Mouse (Mus musculus): ENCODE results near the gene D330045A20Rik. TPM values are rescaled to one million over a fixed set of nuclear protein-coding genes. Genes with fewer than 3 reads are reported as not detected.

D330045A20Rik gene
- polyA plus RNA-seq, 1 experiment from 2014 or later: 1.7 TPM

GRCm38 (mm10) chrX:139537641-139538397 lies 57.7 kb downstream of the D330045A20Rik start:
- Histone ChIP-seq H3K9me3 (ENCODE audit: low read depth, low read length) (no peaks in the 10 kb centered on the region), H3K36me3 (ENCODE audit: insufficient read depth) (no peaks in the 10 kb centered on the region), H3K4me1 (ENCODE audit: insufficient read depth) (no peaks in the 10 kb centered on the region), H3K27me3 (ENCODE audit: insufficient read depth, low read length) (no peaks in the 10 kb centered on the region), H3K4me3 (ENCODE audit: low read depth, low read length) (no peak overlapping the region), H3K27ac (ENCODE audit: low read depth) (no peak overlapping the region), H3K4me2 (no peak overlapping the region), H3K9ac (no peak overlapping the region)
- DNase-seq (no peak), ATAC-seq (ENCODE audit: insufficient read depth) (no peak)
- 78% methylated on average over 5 of the region's 5 CpGs for WGBS
- TF ChIP-seq CTCF (IDR thresholded peaks at IDR 0.05; ENCODE audit: low read depth): no peak

- DNase-seq: no peak
- 50% methylated on average over 7 of the region's 7 CpGs for WGBS
- no peak for TF ChIP-seq CTCF (IDR thresholded peaks at IDR 0.05; ENCODE audit: low read depth)
Observed at GRCm38 (mm10) chrX:139543726-139544125, 63.6 kb downstream of the D330045A20Rik start.

GRCm38 (mm10) chrX:139550456-139550855 lies 70.3 kb downstream of the D330045A20Rik start:
- Histone ChIP-seq H3K9me3 (ENCODE audit: low read depth, low read length) (no peaks in the 10 kb centered on the region), H3K4me1 (ENCODE audit: insufficient read depth) (no peaks in the 10 kb centered on the region), H3K9ac (no peak overlapping the region), H3K36me3 (ENCODE audit: insufficient read depth) (no peaks in the 10 kb centered on the region), H3K4me3 (ENCODE audit: low read depth, low read length) (no peak overlapping the region), H3K27me3 (ENCODE audit: insufficient read depth, low read length) (no peaks in the 10 kb centered on the region), H3K4me2 (no peak overlapping the region), H3K27ac (ENCODE audit: low read depth) (no peak overlapping the region)
- ATAC-seq (ENCODE audit: insufficient read depth) (no peak), DNase-seq (peak; percentile 3)
- WGBS: 68% methylated on average over 5 of the region's 5 CpGs
- TF ChIP-seq CTCF (IDR thresholded peaks at IDR 0.05; ENCODE audit: low read depth): no peak

More at GRCm38 (mm10) chrX:139543726-139544125, 63.6 kb downstream of the D330045A20Rik start:
- Histone ChIP-seq H3K4me1 (ENCODE audit: insufficient read depth) (no peaks in the 10 kb centered on the region), H3K27me3 (ENCODE audit: insufficient read depth, low read length) (no peaks in the 10 kb centered on the region), H3K9me3 (ENCODE audit: low read depth, low read length) (no peaks in the 10 kb centered on the region), H3K4me2 (no peak overlapping the region), H3K9ac (no peak overlapping the region), H3K27ac (ENCODE audit: low read depth) (no peak overlapping the region), H3K36me3 (ENCODE audit: insufficient read depth) (no peaks in the 10 kb centered on the region), H3K4me3 (ENCODE audit: low read depth, low read length) (no peak overlapping the region)
- ATAC-seq (ENCODE audit: insufficient read depth): no peak

- Histone ChIP-seq H3K9ac (no peak overlapping the region), H3K4me1 (ENCODE audit: insufficient read depth) (no peaks in the 10 kb centered on the region), H3K4me2 (no peak overlapping the region), H3K36me3 (ENCODE audit: insufficient read depth) (no peaks in the 10 kb centered on the region), H3K4me3 (ENCODE audit: low read depth, low read length) (no peak overlapping the region), H3K27me3 (ENCODE audit: insufficient read depth, low read length) (no peaks in the 10 kb centered on the region), H3K27ac (ENCODE audit: low read depth) (no peak overlapping the region), H3K9me3 (ENCODE audit: low read depth, low read length) (no peaks in the 10 kb centered on the region)
- WGBS: 83% methylated on average over 2 of the region's 2 CpGs
- DNase-seq (no peak), ATAC-seq (ENCODE audit: insufficient read depth) (no peak)
- TF ChIP-seq CTCF (IDR thresholded peaks at IDR 0.05; ENCODE audit: low read depth): no peak
Observed at GRCm38 (mm10) chrX:139552090-139552489, 71.9 kb downstream of the D330045A20Rik start.

GRCm38 (mm10) chrX:139562255-139562924 lies 82.2 kb downstream of the D330045A20Rik start:
- DNase-seq: no peak
- Histone ChIP-seq H3K36me3 (ENCODE audit: insufficient read depth) (no peaks in the 10 kb centered on the region), H3K4me2 (no peak overlapping the region), H3K27me3 (ENCODE audit: insufficient read depth, low read length) (no peaks in the 10 kb centered on the region), H3K27ac (ENCODE audit: low read depth) (no peak overlapping the region), H3K9ac (no peak overlapping the region), H3K4me3 (ENCODE audit: low read depth, low read length) (no peak overlapping the region), H3K4me1 (ENCODE audit: insufficient read depth) (no peaks in the 10 kb centered on the region), H3K9me3 (ENCODE audit: low read depth, low read length) (no peaks in the 10 kb centered on the region)
- TF ChIP-seq CTCF (IDR thresholded peaks at IDR 0.05; ENCODE audit: low read depth): no peak
- WGBS: 47% methylated on average over 5 of the region's 5 CpGs
- ATAC-seq (ENCODE audit: insufficient read depth): no peak

GRCm38 (mm10) chrX:139562925-139563461 lies 82.8 kb downstream of the D330045A20Rik start, which contains the start of gene Rnf128:
Gene Rnf128, plus strand, starts transcription at chrX:139563316.
- DNase-seq: peak; percentile 26
- no peak within 1 kb of the TSS for H3K9ac ChIP-seq
- WGBS: 44% methylated on average over 8 of the region's 8 CpGs
- H3K27me3 ChIP-seq (ENCODE audit: insufficient read depth, low read length): no peaks in the 10 kb centered on the region
- no peak within 1 kb of the TSS for H3K4me3 ChIP-seq (ENCODE audit: low read depth, low read length)
- no peak for TF ChIP-seq CTCF (IDR thresholded peaks at IDR 0.05; ENCODE audit: low read depth)
- no peaks in the 10 kb centered on the region for H3K4me1 ChIP-seq (ENCODE audit: insufficient read depth)
- ATAC-seq (ENCODE audit: insufficient read depth): no peak
- H3K27ac ChIP-seq (ENCODE audit: low read depth): no peak within 1 kb of the TSS
- no peaks in the 10 kb centered on the region for H3K9me3 ChIP-seq (ENCODE audit: low read depth, low read length)
- H3K4me2 ChIP-seq: no peak within 1 kb of the TSS
- H3K36me3 ChIP-seq (ENCODE audit: insufficient read depth): no peaks in the 10 kb centered on the region

- H3K4me3 ChIP-seq (ENCODE audit: low read depth, low read length): no peak overlapping the region
- ATAC-seq (ENCODE audit: insufficient read depth): no peak
- no peak overlapping the region for H3K9ac ChIP-seq
Observed at GRCm38 (mm10) chrX:139570054-139570453, 89.9 kb downstream of the D330045A20Rik start.

More at GRCm38 (mm10) chrX:139570054-139570453, 89.9 kb downstream of the D330045A20Rik start:
- no peak for DNase-seq
- Histone ChIP-seq H3K4me1 (ENCODE audit: insufficient read depth) (no peaks in the 10 kb centered on the region), H3K27me3 (ENCODE audit: insufficient read depth, low read length) (no peaks in the 10 kb centered on the region), H3K27ac (ENCODE audit: low read depth) (no peak overlapping the region), H3K9me3 (ENCODE audit: low read depth, low read length) (no peaks in the 10 kb centered on the region), H3K36me3 (ENCODE audit: insufficient read depth) (no peaks in the 10 kb centered on the region), H3K4me2 (no peak overlapping the region)
- WGBS: 79% methylated on average over 3 of the region's 3 CpGs
- TF ChIP-seq CTCF (IDR thresholded peaks at IDR 0.05; ENCODE audit: low read depth): no peak

Measured in lung, embryonic 14.5 days (tissue).